Mouse (Mus musculus): ENCODE measurements around the gene Lalba. TPM values are rescaled to one million over a fixed set of nuclear protein-coding genes. Genes with fewer than 3 reads are reported as not detected.
"Not testable (repeated sequence)": the region's sequence is repeated elsewhere in the genome, so short reads cannot be mapped to it uniquely, and the experiment has no call there.

Gene Lalba
- 0.28 and 0.44 TPM in 2 replicates for polyA plus RNA-seq (2014; fragmentation: Nextera tagmentation; extraction: Ambion mirVana)

GRCm38 (mm10) chr15:98482701-98483100 is at the start of gene Lalba:
Gene Lalba, minus strand, starts transcription at chr15:98482721.
- 66% methylated on average over 3 of the region's 3 CpGs for WGBS
- no peak within 1 kb of the TSS for H3K27ac ChIP-seq (ENCODE audit: low read depth, low read length)

GRCm38 (mm10) chr15:98532281-98532680 is 49.8 kb upstream of the Lalba start:
- Histone ChIP-seq H3K4me3 (ENCODE audit: low read length) (peak overlapping the region; percentile 87), H3K9me3 (ENCODE audit: control insufficient read depth, low read length) (no peaks in the 10 kb centered on the region), H3K4me2 (replicated peaks; ENCODE audit: low read depth, low read length) (peak overlapping the region; percentile 87), H3K27ac (ENCODE audit: low read depth, low read length) (no peak overlapping the region), H3K27me3 (ENCODE audit: control insufficient read depth, insufficient read depth, low read length) (no peaks in the 10 kb centered on the region), H3K36me3 (ENCODE audit: control insufficient read depth, insufficient read depth, low read length) (peaks cover 47% of the 10 kb centered on the region), H3K4me1 (ENCODE audit: control insufficient read depth, insufficient read depth, low read length) (peaks cover 8% of the 10 kb centered on the region; the same call in 1 of the 2 replicates), H3K9ac (ENCODE audit: low read depth, low read length) (peak overlapping the region; percentile 94; the same call in 1 of the 2 replicates)
- WGBS, result 29% methylated on average over 5 of the region's 5 CpGs
- ATAC-seq (ENCODE audit: low FRiP score, low TSS enrichment), result no peak

More at GRCm38 (mm10) chr15:98482701-98483100, at the start of gene Lalba:
- Histone ChIP-seq H3K9me3 (ENCODE audit: control insufficient read depth, low read length) (no peaks in the 10 kb centered on the region), H3K9ac (ENCODE audit: low read depth, low read length) (no peak within 1 kb of the TSS), H3K4me2 (replicated peaks; ENCODE audit: low read depth, low read length) (no peak within 1 kb of the TSS), H3K4me1 (ENCODE audit: control insufficient read depth, insufficient read depth, low read length) (no peaks in the 10 kb centered on the region), H3K36me3 (ENCODE audit: control insufficient read depth, insufficient read depth, low read length) (no peaks in the 10 kb centered on the region), H3K27me3 (ENCODE audit: control insufficient read depth, insufficient read depth, low read length) (no peaks in the 10 kb centered on the region), H3K4me3 (ENCODE audit: low read length) (no peak within 1 kb of the TSS)
- ATAC-seq (ENCODE audit: low FRiP score, low TSS enrichment), result no peak

- Histone ChIP-seq H3K9me3 (ENCODE audit: control insufficient read depth, low read length) (no peaks in the 10 kb centered on the region), H3K9ac (ENCODE audit: low read depth, low read length) (no peak overlapping the region), H3K4me2 (replicated peaks; ENCODE audit: low read depth, low read length) (no peak overlapping the region), H3K36me3 (ENCODE audit: control insufficient read depth, insufficient read depth, low read length) (peaks cover 88% of the 10 kb centered on the region), H3K4me3 (ENCODE audit: low read length) (no peak overlapping the region), H3K27ac (ENCODE audit: low read depth, low read length) (no peak overlapping the region), H3K4me1 (ENCODE audit: control insufficient read depth, insufficient read depth, low read length) (peaks cover 8% of the 10 kb centered on the region; the same call in 1 of the 2 replicates), H3K27me3 (ENCODE audit: control insufficient read depth, insufficient read depth, low read length) (no peaks in the 10 kb centered on the region)
- WGBS, result 87% methylated on average over 5 of the region's 5 CpGs
- ATAC-seq (ENCODE audit: low FRiP score, low TSS enrichment), result no peak
Measured at GRCm38 (mm10) chr15:98528066-98528563, 45.6 kb upstream of the Lalba start.

DNA sequence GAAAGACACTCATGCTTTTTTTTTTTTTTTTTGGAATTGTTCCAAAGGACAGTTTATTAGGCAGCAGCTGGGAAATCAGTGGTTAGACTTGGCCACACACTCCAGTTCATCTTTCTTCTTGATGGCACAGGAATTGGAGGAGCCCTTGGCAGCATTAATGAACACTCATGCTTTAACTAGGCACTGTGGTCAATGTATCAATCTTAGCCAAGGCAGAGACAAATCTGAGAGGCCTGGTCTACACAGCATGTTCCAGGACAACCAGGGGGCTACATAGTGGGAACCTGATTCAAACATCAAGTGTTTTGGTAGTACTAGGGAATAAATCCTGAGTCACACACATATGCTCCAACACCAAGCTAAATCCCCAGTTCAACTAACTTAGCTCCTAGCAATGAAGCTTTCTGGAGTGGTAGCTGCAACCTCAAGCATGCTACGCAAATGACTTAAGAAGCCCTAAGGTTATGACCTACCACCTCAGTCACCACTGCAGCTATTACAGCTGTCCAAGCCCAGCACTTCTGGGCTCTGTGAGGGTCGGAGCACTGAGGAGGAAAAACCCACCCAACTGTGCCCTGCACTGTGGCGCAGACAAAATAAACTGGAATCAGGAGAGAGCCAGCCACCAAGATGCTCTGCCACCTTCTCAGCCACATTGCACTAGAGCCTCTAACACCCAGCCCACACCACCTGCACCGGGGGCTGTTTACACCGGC is 44.7 kb upstream of the Lalba start:
- Histone ChIP-seq H3K4me1 (ENCODE audit: control insufficient read depth, insufficient read depth, low read length) (peaks cover 2% of the 10 kb centered on the region; the same call in 1 of the 2 replicates), H3K4me2 (replicated peaks; ENCODE audit: low read depth, low read length) (no peak overlapping the region), H3K27ac (ENCODE audit: low read depth, low read length) (no peak overlapping the region), H3K9me3 (ENCODE audit: control insufficient read depth, low read length) (no peaks in the 10 kb centered on the region), H3K9ac (ENCODE audit: low read depth, low read length) (no peak overlapping the region), H3K4me3 (ENCODE audit: low read length) (no peak overlapping the region), H3K27me3 (ENCODE audit: control insufficient read depth, insufficient read depth, low read length) (no peaks in the 10 kb centered on the region), H3K36me3 (ENCODE audit: control insufficient read depth, insufficient read depth, low read length) (peaks cover 97% of the 10 kb centered on the region)
- no peak for ATAC-seq (ENCODE audit: low FRiP score, low TSS enrichment)
- WGBS, result 90% methylated on average over 5 of the region's 5 CpGs

GRCm38 (mm10) chr15:98526057-98526456 is 43.5 kb upstream of the Lalba start:
- H3K4me3 ChIP-seq (ENCODE audit: low read length), result no peak overlapping the region
- H3K4me1 ChIP-seq (ENCODE audit: control insufficient read depth, insufficient read depth, low read length), result no peaks in the 10 kb centered on the region
- no peak for ATAC-seq (ENCODE audit: low FRiP score, low TSS enrichment)
- H3K9me3 ChIP-seq (ENCODE audit: control insufficient read depth, low read length), result no peaks in the 10 kb centered on the region
- no peak overlapping the region for H3K9ac ChIP-seq (ENCODE audit: low read depth, low read length)
- H3K27me3 ChIP-seq (ENCODE audit: control insufficient read depth, insufficient read depth, low read length), result no peaks in the 10 kb centered on the region
- no peak overlapping the region for H3K27ac ChIP-seq (ENCODE audit: low read depth, low read length)
- peaks cover 97% of the 10 kb centered on the region for H3K36me3 ChIP-seq (ENCODE audit: control insufficient read depth, insufficient read depth, low read length)
- whole genome bisulfite sequencing, result 85% methylated on average over 5 of the region's 5 CpGs
- no peak overlapping the region for H3K4me2 ChIP-seq (replicated peaks; ENCODE audit: low read depth, low read length)

DNA sequence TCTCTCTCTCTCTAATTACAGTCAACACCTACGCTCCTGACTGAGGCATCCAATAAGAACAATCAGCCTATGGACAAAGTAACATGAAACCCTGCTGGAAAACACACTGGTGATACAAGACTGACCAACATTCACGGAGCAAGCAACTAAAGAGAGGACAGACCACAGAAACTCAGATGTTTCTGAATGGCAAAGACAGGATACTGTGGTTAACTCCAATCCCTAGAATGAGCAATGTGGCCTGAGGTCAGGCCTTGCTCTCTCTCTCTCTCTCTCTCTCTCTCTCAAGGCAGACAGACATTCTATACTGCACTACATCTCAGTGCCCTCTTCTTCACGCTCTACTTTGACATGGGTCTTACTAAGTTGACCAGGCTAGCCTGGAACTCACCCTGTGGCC is 38.7 kb upstream of the Lalba start:
- no peak for ATAC-seq (ENCODE audit: low FRiP score, low TSS enrichment)
- Histone ChIP-seq H3K4me2 (replicated peaks; ENCODE audit: low read depth, low read length) (no peak overlapping the region), H3K36me3 (ENCODE audit: control insufficient read depth, insufficient read depth, low read length) (peaks cover 77% of the 10 kb centered on the region), H3K9me3 (ENCODE audit: control insufficient read depth, low read length) (no peaks in the 10 kb centered on the region), H3K4me1 (ENCODE audit: control insufficient read depth, insufficient read depth, low read length) (no peaks in the 10 kb centered on the region), H3K27ac (ENCODE audit: low read depth, low read length) (no peak overlapping the region), H3K4me3 (ENCODE audit: low read length) (no peak overlapping the region), H3K9ac (ENCODE audit: low read depth, low read length) (no peak overlapping the region), H3K27me3 (ENCODE audit: control insufficient read depth, insufficient read depth, low read length) (no peaks in the 10 kb centered on the region)
- WGBS, result 83% methylated on average over 3 of the region's 3 CpGs

GRCm38 (mm10) chr15:98517380-98518355 is 35.1 kb upstream of the Lalba start:
- Histone ChIP-seq H3K27ac (ENCODE audit: low read depth, low read length) (no peak overlapping the region), H3K4me3 (ENCODE audit: low read length) (no peak overlapping the region), H3K9ac (ENCODE audit: low read depth, low read length) (no peak overlapping the region), H3K9me3 (ENCODE audit: control insufficient read depth, low read length) (no peaks in the 10 kb centered on the region), H3K4me2 (replicated peaks; ENCODE audit: low read depth, low read length) (no peak overlapping the region), H3K4me1 (ENCODE audit: control insufficient read depth, insufficient read depth, low read length) (no peaks in the 10 kb centered on the region), H3K27me3 (ENCODE audit: control insufficient read depth, insufficient read depth, low read length) (no peaks in the 10 kb centered on the region), H3K36me3 (ENCODE audit: control insufficient read depth, insufficient read depth, low read length) (peaks cover 42% of the 10 kb centered on the region)
- 71% methylated on average over 16 of the region's 16 CpGs for WGBS
- ATAC-seq (ENCODE audit: low FRiP score, low TSS enrichment), result no peak

- not testable (repeated sequence) for H3K4me1 ChIP-seq (ENCODE audit: control insufficient read depth, insufficient read depth, low read length); H3K4me3 ChIP-seq (ENCODE audit: low read length); H3K27ac ChIP-seq (ENCODE audit: low read depth, low read length); ATAC-seq (ENCODE audit: low FRiP score, low TSS enrichment); H3K4me2 ChIP-seq (replicated peaks; ENCODE audit: low read depth, low read length); H3K27me3 ChIP-seq (ENCODE audit: control insufficient read depth, insufficient read depth, low read length); H3K9ac ChIP-seq (ENCODE audit: low read depth, low read length); H3K9me3 ChIP-seq (ENCODE audit: control insufficient read depth, low read length)
- WGBS, result 86% methylated on average over 2 of the region's 2 CpGs
- peaks cover 16% of the 10 kb centered on the region for H3K36me3 ChIP-seq (ENCODE audit: control insufficient read depth, insufficient read depth, low read length)
Measured at GRCm38 (mm10) chr15:98514845-98515244, 32.3 kb upstream of the Lalba start.
